Mouse (Mus musculus) heart, embryonic 15.5 days (tissue): ENCODE results near the gene Ddit4l. TPM values are rescaled to one million over a fixed set of nuclear protein-coding genes. Genes with fewer than 3 reads are reported as not detected.
"Not testable (repeated sequence)": the region's sequence is repeated elsewhere in the genome, so short reads cannot be mapped to it uniquely, and the experiment has no call there.

Experiments
- ATAC-seq: fragments of 200-750 bp; cut with Nextera tagmentation; replicated peaks from 2 replicates; pipeline ENCODE4 v1.8.0; 2017; ENCODE audit warnings: low read depth, moderate TSS enrichment; ENCODE audit not compliant: insufficient number of reproducible peaks, insufficient read depth, low FRiP score
- H3K27ac ChIP-seq: fragments of 300-500 bp; sonication (generic); 2 replicates; pipeline ENCODE4 v1.5.1; 2015; ENCODE audit warnings: mild to moderate bottlenecking, inconsistent platforms
- H3K27me3 ChIP-seq: fragments of 300-500 bp; sonication (generic); 2 replicates; pipeline ENCODE4 v1.6.1; 2015; ENCODE audit warnings: inconsistent platforms
- H3K36me3 ChIP-seq: fragments of 300-500 bp; sonication (generic); 2 replicates; pipeline ENCODE4 v1.6.1; 2015; ENCODE audit warnings: mild to moderate bottlenecking, inconsistent platforms
- H3K4me1 ChIP-seq: fragments of 300-500 bp; sonication (generic); replicated peaks from 2 replicates; pipeline ENCODE4 v1.6.1; 2015; ENCODE audit warnings: inconsistent platforms
- H3K4me2 ChIP-seq: fragments of 300-500 bp; sonication (generic); 2 replicates; pipeline ENCODE4 v1.6.1; 2015; ENCODE audit warnings: inconsistent platforms, mild to moderate bottlenecking, moderate library complexity
- H3K4me3 ChIP-seq: fragments of 300-500 bp; sonication (generic); 2 replicates; pipeline ENCODE4 v1.5.1; 2015; ENCODE audit warnings: mild to moderate bottlenecking, inconsistent platforms
- H3K9ac ChIP-seq: fragments of 300-500 bp; sonication (generic); 2 replicates; pipeline ENCODE4 v1.6.1; 2015; ENCODE audit warnings: mild to moderate bottlenecking, inconsistent platforms
- H3K9me3 ChIP-seq: fragments of 300-500 bp; sonication (generic); replicated peaks from 2 replicates; pipeline ENCODE4 v1.6.1; 2016; ENCODE audit warnings: inconsistent platforms
- WGBS: fragments of 180-500 bp; shearing (Covaris S2); methylation state at CpG from one replicate; pipeline ENCODE4 v1.1.7; 2015; ENCODE audit warnings: mixed read lengths; 5-methylcytosine and 5-hydroxymethylcytosine counted together
- microRNA-seq: library from miRNA; unstranded; fragments of <30 nt; microRNA quantifications from one replicate; pipeline ENCODE4, GENCODE M21; 2016
- polyA plus RNA-seq: library from polyadenylated mRNA; unstranded; fragments of >200 nt; fragmentation: Nextera tagmentation; extraction: Ambion mirVana; gene quantifications from 2 replicates; pipeline ENCODE4 v1.2.1, GENCODE M21; 2015

The Ddit4l gene
- polyA plus RNA-seq, 1 experiment from 2014 or later = 7.0 TPM

DNA sequence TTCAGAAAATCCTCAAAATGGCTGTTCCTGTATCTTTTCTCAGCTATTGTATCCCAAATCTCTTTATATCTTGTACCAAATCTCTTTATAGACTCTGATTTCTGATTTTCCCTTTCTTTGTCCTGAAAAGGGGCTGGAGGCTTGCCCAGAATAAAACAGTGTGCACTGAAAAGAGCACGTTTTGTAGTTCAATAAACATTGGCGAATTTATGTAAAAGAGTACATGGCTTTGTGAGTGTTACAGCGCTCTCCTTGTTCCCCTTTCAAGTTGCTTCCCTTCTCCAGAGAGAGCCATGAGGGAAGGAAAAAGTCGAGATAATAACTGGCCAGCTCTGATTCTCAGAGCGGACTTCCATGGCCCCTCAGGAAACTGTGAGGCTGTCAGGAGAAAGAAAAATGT, 27.7 kb downstream of the Ddit4l start:
- no peak for ATAC-seq
- Histone ChIP-seq H3K27me3 (no peaks in the 10 kb centered on the region), H3K4me2 (no peak overlapping the region), H3K9ac (no peak overlapping the region), H3K4me3 (no peak overlapping the region), H3K4me1 (no peaks in the 10 kb centered on the region), H3K36me3 (no peaks in the 10 kb centered on the region), H3K9me3 (no peaks in the 10 kb centered on the region), H3K27ac (no peak overlapping the region)
- 61% methylated on average over 5 of the region's 5 CpGs for WGBS

DNA sequence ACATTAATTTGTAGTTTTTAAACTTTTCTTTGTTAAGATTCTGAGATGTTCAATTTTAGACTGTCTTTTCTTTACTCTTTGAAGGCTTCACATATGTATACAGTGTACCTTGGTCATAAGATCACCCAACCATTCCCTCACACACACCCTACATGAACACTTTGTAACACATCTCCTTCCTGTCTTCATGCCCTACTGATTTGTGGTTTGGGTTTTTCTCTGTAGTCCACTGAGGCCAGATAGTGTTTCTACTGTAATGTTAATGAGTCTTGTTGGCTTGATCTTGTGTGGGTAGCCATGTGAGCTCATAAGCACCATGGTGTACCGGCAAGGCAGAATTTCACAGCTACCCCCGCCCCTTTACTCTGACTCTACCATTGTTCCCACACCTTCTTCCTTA, 31.4 kb downstream of the Ddit4l start:
- H3K9ac ChIP-seq = no peak overlapping the region
- 86% methylated on average over 2 of the region's 2 CpGs for WGBS
- H3K4me2 ChIP-seq = no peak overlapping the region
- no peaks in the 10 kb centered on the region for H3K36me3 ChIP-seq
- H3K4me1 ChIP-seq = no peaks in the 10 kb centered on the region
- H3K27ac ChIP-seq = no peak overlapping the region
- ATAC-seq = no peak
- no peaks in the 10 kb centered on the region for H3K9me3 ChIP-seq
- H3K27me3 ChIP-seq = no peaks in the 10 kb centered on the region
- H3K4me3 ChIP-seq = no peak overlapping the region

DNA sequence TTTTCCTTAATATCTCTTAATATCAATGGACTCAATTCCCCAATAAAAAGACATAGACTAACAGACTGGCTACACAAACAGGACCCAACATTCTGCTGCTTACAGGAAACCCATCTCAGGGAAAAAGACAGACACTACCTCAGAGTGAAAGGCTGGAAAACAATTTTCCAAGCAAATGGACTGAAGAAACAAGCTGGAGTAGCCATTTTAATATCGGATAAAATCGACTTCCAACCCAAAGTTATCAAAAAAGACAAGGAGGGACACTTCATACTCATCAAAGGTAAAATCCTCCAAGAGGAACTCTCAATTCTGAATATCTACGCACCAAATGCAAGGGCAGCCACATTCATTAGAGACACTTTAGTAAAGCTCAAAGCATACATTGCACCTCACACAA, 49.8 kb downstream of the Ddit4l start, which contains the start of gene Gm21962:
Gene Gm21962, plus strand, starts transcription at position 301 of the 400 bp plus-strand sequence.
- not testable (repeated sequence) for H3K4me2 ChIP-seq, H3K36me3 ChIP-seq, H3K27ac ChIP-seq, H3K9ac ChIP-seq, H3K9me3 ChIP-seq, H3K27me3 ChIP-seq, H3K4me3 ChIP-seq, ATAC-seq, H3K4me1 ChIP-seq
- WGBS = no CpG with 5 or more reads among the region's 3 CpGs

Small RNA genes within 50 kb of the gene (microRNA-seq; reads per million reads assigned to microRNA genes)
- not detected for gene Gm22468

Other genes with a start within 250 kb of the Ddit4l start
- gene Gm21962, start 49.9 kb downstream of the Ddit4l start, polyA plus RNA-seq = not detected in 2 replicates
- gene H2afz, start 242.9 kb downstream of the Ddit4l start, polyA plus RNA-seq = 920 and 981 TPM in 2 replicates
- 9.5 and 10.5 TPM in 2 replicates for gene Dnajb14, start 246.1 kb downstream of the Ddit4l start, polyA plus RNA-seq